Mouse (Mus musculus) bone marrow, adult 2 months (tissue): Measurements from ENCODE around the gene Cd200.

Experiments used
- CTCF ChIP-seq: fragments of 200-500 bp; IDR thresholded peaks from 2 replicates; pipeline ENCODE4 v1.5.1; 2011; ENCODE audit warnings: low read length, control low read depth; ENCODE audit not compliant: control insufficient read depth, insufficient read depth
- POLR2A ChIP-seq: fragments of 200-500 bp; IDR thresholded peaks from 2 replicates; pipeline ENCODE4 v1.6.1; 2011; ENCODE audit warnings: low read depth, mild to moderate bottlenecking, control low read depth, low read length, borderline replicate concordance; ENCODE audit not compliant: control insufficient read depth

- no peak for TF ChIP-seq CTCF
- no peak for TF ChIP-seq POLR2A
Observed at GRCm38 (mm10) chr16:45334891-45335290, 74.0 kb downstream of the Cd200 start.
